Mouse (Mus musculus): ENCODE results near the gene Tctex1d4. TPM values are rescaled to one million over a fixed set of nuclear protein-coding genes. Genes with fewer than 3 reads are reported as not detected.

Tctex1d4 gene
- polyA plus RNA-seq (2015; fragmentation: Nextera tagmentation; extraction: Ambion mirVana), result 0.46 and 0.71 TPM in 2 replicates

GRCm38 (mm10) chr4:117126675-117127290 lies at the start of gene Tctex1d4:
TSS of gene Tctex1d4 (plus strand) at chr4:117126794.

GRCm38 (mm10) chr4:117095551-117096452 lies 30.8 kb upstream of the Tctex1d4 start, which contains the start of gene Ptch2:
TSS of gene Ptch2 (plus strand) at chr4:117096075.

GRCm38 (mm10) chr4:117125348-117125909 lies 1.2 kb upstream of the Tctex1d4 start, which contains the start of gene Btbd19:
TSS of gene Btbd19 (minus strand) at chr4:117125725.

GRCm38 (mm10) chr4:117133817-117134600 lies 7.4 kb downstream of the Tctex1d4 start, which contains the start of gene Plk3:
TSS of gene Plk3 (minus strand) at chr4:117133963.

GRCm38 (mm10) chr4:117155792-117156355 lies 29.3 kb downstream of the Tctex1d4 start, which contains the start of gene Rps8:
TSS of gene Rps8 (minus strand) at chr4:117156243.

Small RNA genes lying within 50 kb of the gene (microRNA-seq; reads per million reads assigned to microRNA genes)
- gene Gm22398, result not detected

Other genes with a start within 250 kb of the Tctex1d4 start
- 2.8 and 3.0 TPM in 2 replicates for gene Zswim5, start 249.4 kb upstream of the Tctex1d4 start, polyA plus RNA-seq (2015; fragmentation: Nextera tagmentation; extraction: Ambion mirVana)
- 57.6 and 61.8 TPM in 2 replicates for gene Urod, start 132.4 kb upstream of the Tctex1d4 start, polyA plus RNA-seq (2015; fragmentation: Nextera tagmentation; extraction: Ambion mirVana)
- gene Hectd3, start 131.5 kb upstream of the Tctex1d4 start, polyA plus RNA-seq (2015; fragmentation: Nextera tagmentation; extraction: Ambion mirVana), result 21.6 and 21.8 TPM in 2 replicates
- gene Eif2b3, start 107.4 kb upstream of the Tctex1d4 start, polyA plus RNA-seq (2015; fragmentation: Nextera tagmentation; extraction: Ambion mirVana), result 53.6 and 55.6 TPM in 2 replicates
- 3.8 and 5.5 TPM in 2 replicates for gene Ptch2, start 30.7 kb upstream of the Tctex1d4 start, polyA plus RNA-seq (2015; fragmentation: Nextera tagmentation; extraction: Ambion mirVana)
- gene Btbd19, start 1.1 kb upstream of the Tctex1d4 start, polyA plus RNA-seq (2015; fragmentation: Nextera tagmentation; extraction: Ambion mirVana), result 2.8 and 4.5 TPM in 2 replicates
- gene Plk3, start 7.2 kb downstream of the Tctex1d4 start, polyA plus RNA-seq (2015; fragmentation: Nextera tagmentation; extraction: Ambion mirVana), result 31.4 and 31.5 TPM in 2 replicates
- 492 and 499 TPM in 2 replicates for gene Rps8, start 29.4 kb downstream of the Tctex1d4 start, polyA plus RNA-seq (2015; fragmentation: Nextera tagmentation; extraction: Ambion mirVana)
- gene Kif2c, start 55.8 kb downstream of the Tctex1d4 start, polyA plus RNA-seq (2015; fragmentation: Nextera tagmentation; extraction: Ambion mirVana), result 4.2 and 4.4 TPM in 2 replicates
- gene Tmem53, start 125.2 kb downstream of the Tctex1d4 start, polyA plus RNA-seq (2015; fragmentation: Nextera tagmentation; extraction: Ambion mirVana), result 10.1 and 12.2 TPM in 2 replicates
- 1.6 and 2.3 TPM in 2 replicates for gene Armh1, start 125.3 kb downstream of the Tctex1d4 start, polyA plus RNA-seq (2015; fragmentation: Nextera tagmentation; extraction: Ambion mirVana)

All from neural tube, postnatal 0 days (tissue).